Mouse (Mus musculus) kidney, adult 8-10 months (tissue): ENCODE results near the gene Ercc6.

ENCODE experiments used
- DNase-seq, 2 experiments: peaks; one replicate each; pipeline ENCODE4 v3.0.0; 2022

The Ercc6 gene

GRCm38 (mm10) chr14:32583696-32584095 is 70.4 kb downstream of the Ercc6 start:
- no peak for DNase-seq

- DNase-seq: peak; percentile 31 to 76
Observed at GRCm38 (mm10) chr14:32587013-32587784, 73.9 kb downstream of the Ercc6 start.

- peak in 1 of 2 experiments; percentile 13 for DNase-seq
Observed at GRCm38 (mm10) chr14:32590377-32590776, 77.1 kb downstream of the Ercc6 start.

- DNase-seq: peak; percentile 14 to 64
Observed at GRCm38 (mm10) chr14:32597232-32598231, 84.2 kb downstream of the Ercc6 start.

- no peak for DNase-seq
Observed at GRCm38 (mm10) chr14:32598437-32599219, 85.3 kb downstream of the Ercc6 start.

- DNase-seq: no peak
Observed at GRCm38 (mm10) chr14:32599290-32600041, 86.1 kb downstream of the Ercc6 start, which contains the start of gene Prrxl1. Gene Prrxl1, plus strand, starts transcription at chr14:32599407.

GRCm38 (mm10) chr14:32600110-32600509 is 86.8 kb downstream of the Ercc6 start:
- DNase-seq: no peak

GRCm38 (mm10) chr14:32605508-32605907 is 92.2 kb downstream of the Ercc6 start:
- DNase-seq: no peak

- DNase-seq: no peak
Observed at GRCm38 (mm10) chr14:32606316-32606715, 93.0 kb downstream of the Ercc6 start.

- peak in 1 of 2 experiments; percentile 29 for DNase-seq
Observed at GRCm38 (mm10) chr14:32609392-32609791, 96.1 kb downstream of the Ercc6 start.

GRCm38 (mm10) chr14:32617253-32617652 is 103.9 kb downstream of the Ercc6 start:
- no peak for DNase-seq

- no peak for DNase-seq
Observed at GRCm38 (mm10) chr14:32624245-32624644, 110.9 kb downstream of the Ercc6 start.

- no peak for DNase-seq
Observed at GRCm38 (mm10) chr14:32624811-32625210, 111.5 kb downstream of the Ercc6 start.

- no peak for DNase-seq
Observed at GRCm38 (mm10) chr14:32627271-32627670, 114.0 kb downstream of the Ercc6 start.

- DNase-seq: no peak
Observed at GRCm38 (mm10) chr14:32628584-32628983, 115.3 kb downstream of the Ercc6 start.
